Mouse (Mus musculus): ENCODE measurements around the gene Actl7b. TPM values are rescaled to one million over a fixed set of nuclear protein-coding genes. Genes with fewer than 3 reads are reported as not detected.

The Actl7b gene
- total and polyA plus RNA-seq, 3 experiments, result not detected

DNA sequence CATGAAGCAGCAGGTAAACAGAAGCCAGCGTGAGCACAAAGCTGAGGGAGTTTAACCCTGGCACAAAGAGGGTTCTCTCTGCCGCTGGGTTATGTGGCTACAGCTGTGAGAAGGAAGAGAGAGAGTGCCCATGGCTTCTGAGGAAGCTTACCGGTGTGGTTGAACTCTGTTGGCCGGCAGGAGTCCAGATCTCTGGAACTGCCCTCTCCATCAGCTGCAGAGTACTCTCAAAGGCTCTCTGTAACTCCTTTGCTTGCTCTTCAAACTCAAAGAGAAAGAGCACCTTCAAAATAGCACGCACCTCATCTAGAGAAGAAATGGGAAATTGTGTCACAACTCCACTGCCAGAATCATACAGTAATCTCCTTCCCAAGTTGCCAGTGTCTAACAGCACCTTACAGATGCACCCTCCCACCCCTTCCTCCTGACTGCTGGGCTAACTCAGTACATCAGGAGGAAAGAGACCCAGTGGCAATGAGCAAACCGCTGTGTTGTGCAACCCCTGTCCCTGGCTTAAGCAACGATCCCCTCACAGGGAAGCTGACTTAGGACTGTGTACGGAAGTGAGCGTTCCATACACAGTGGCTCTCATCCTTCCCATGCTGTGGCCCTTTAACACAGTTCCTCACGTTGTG is 15.8 kb upstream of the Actl7b start:
- Histone ChIP-seq H3K9ac (ENCODE audit: control insufficient read depth, low read depth, low read length, poor library complexity, severe bottlenecking) (no peak overlapping the region), H3K4me1 (ENCODE audit: control insufficient read depth in 1 of 2, insufficient read depth in 2 of 2, low read length in 2 of 2) (no peaks in the 10 kb centered on the region), H3K27ac (ENCODE audit: control insufficient read depth, low read depth, low read length) (no peak overlapping the region), H3K4me3 (ENCODE audit: control insufficient read depth in 1 of 2, insufficient read depth in 1 of 2, low read depth in 2 of 2, low read length in 2 of 2) (no peak overlapping the region), H3K79me2 (ENCODE audit: control insufficient read depth, insufficient read depth, low read length, poor library complexity) (no peaks in the 10 kb centered on the region), H3K27me3 (ENCODE audit: control insufficient read depth in 1 of 2, insufficient read depth in 2 of 2, low read length in 2 of 2) (no peaks in the 10 kb centered on the region), H3K36me3 (ENCODE audit: control insufficient read depth in 1 of 2, insufficient read depth in 2 of 2, low read length in 2 of 2) (peaks cover 0 to 12% of the 10 kb centered on the region in 2 experiments; a peak in 2 of 4 replicates), H3K9me3 (replicated peaks; ENCODE audit: insufficient read depth, low read length) (no peaks in the 10 kb centered on the region)
- no peak for TF ChIP-seq HCFC1 (IDR thresholded peaks at IDR 0.05; ENCODE audit: low read depth, low read length)
- no peak for TF ChIP-seq RCOR1 (IDR thresholded peaks at IDR 0.05; ENCODE audit: low read depth, low read length)
- DNase-seq (ENCODE audit: low read depth, low spot score), result no peak

DNA sequence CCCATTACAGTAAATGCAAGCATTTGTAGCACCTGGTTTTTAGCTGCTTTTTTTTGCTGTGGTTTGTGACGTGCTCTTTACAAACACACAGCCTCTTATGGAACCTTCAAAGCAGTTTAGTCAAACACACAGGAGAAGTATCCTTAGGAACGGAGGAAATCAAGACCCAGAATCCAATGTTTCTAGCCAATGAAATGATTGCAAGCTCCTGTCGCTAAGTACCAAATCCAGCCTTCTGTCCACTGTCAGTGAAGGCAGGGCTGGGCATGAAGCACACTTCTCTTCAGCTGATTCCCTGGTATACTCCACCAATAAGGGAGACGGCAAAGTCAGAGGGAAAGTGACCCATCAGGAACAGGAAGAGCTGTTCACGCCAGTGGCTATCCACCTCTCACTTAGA is 14.8 kb upstream of the Actl7b start:
- Histone ChIP-seq H3K27ac (ENCODE audit: control insufficient read depth, low read depth, low read length) (no peak overlapping the region), H3K9ac (ENCODE audit: control insufficient read depth, low read depth, low read length, poor library complexity, severe bottlenecking) (no peak overlapping the region), H3K36me3 (ENCODE audit: control insufficient read depth in 1 of 2, insufficient read depth in 2 of 2, low read length in 2 of 2) (peaks cover 0 to 12% of the 10 kb centered on the region in 2 experiments; a peak in 2 of 4 replicates), H3K79me2 (ENCODE audit: control insufficient read depth, insufficient read depth, low read length, poor library complexity) (no peaks in the 10 kb centered on the region), H3K4me3 (ENCODE audit: control insufficient read depth in 1 of 2, insufficient read depth in 1 of 2, low read depth in 2 of 2, low read length in 2 of 2) (no peak overlapping the region), H3K9me3 (replicated peaks; ENCODE audit: insufficient read depth, low read length) (no peaks in the 10 kb centered on the region), H3K4me1 (ENCODE audit: control insufficient read depth in 1 of 2, insufficient read depth in 2 of 2, low read length in 2 of 2) (no peaks in the 10 kb centered on the region), H3K27me3 (ENCODE audit: control insufficient read depth in 1 of 2, insufficient read depth in 2 of 2, low read length in 2 of 2) (no peaks in the 10 kb centered on the region)
- TF ChIP-seq UBTF (IDR thresholded peaks at IDR 0.05; ENCODE audit: borderline replicate concordance, insufficient read depth, low read depth, low read length) (no peak), RAD21 (IDR thresholded peaks at IDR 0.05; ENCODE audit: low read depth, low read length) (no peak), NRF1 (IDR thresholded peaks at IDR 0.05; ENCODE audit: insufficient read depth, low read depth, low read length, poor library complexity, severe bottlenecking) (no peak), USF1 (IDR thresholded peaks at IDR 0.05; ENCODE audit: low read depth, low read length) (no peak), TCF12 (IDR thresholded peaks at IDR 0.05; ENCODE audit: low read depth, low read length) (no peak), JUND (IDR thresholded peaks at IDR 0.05; ENCODE audit: low read depth, low read length) (no peak), CTCF (IDR thresholded peaks at IDR 0.05 in 2 of 3, conservative IDR thresholded peaks at IDR 0.05 in 1 of 3; ENCODE audit: control insufficient read depth in 1 of 3, insufficient read depth in 1 of 3, low read depth in 2 of 3, low read length in 3 of 3, poor library complexity in 1 of 3, severe bottlenecking in 1 of 3) (no peak), ELF1 (IDR thresholded peaks at IDR 0.05; ENCODE audit: low read depth, low read length) (no peak), MAX (IDR thresholded peaks at IDR 0.05; ENCODE audit: low read length) (no peak), CHD1 (IDR thresholded peaks at IDR 0.05; ENCODE audit: low read depth, low read length) (no peak), MAZ (IDR thresholded peaks at IDR 0.05; ENCODE audit: low read depth, low read length) (no peak), MYC (IDR thresholded peaks at IDR 0.05; ENCODE audit: low read depth, low read length) (no peak), MEF2A (IDR thresholded peaks at IDR 0.05; ENCODE audit: extremely low read depth, insufficient replicate concordance, low read depth, low read length, poor library complexity, severe bottlenecking) (no peak), MXI1 (IDR thresholded peaks at IDR 0.05; ENCODE audit: low read depth, low read length) (no peak), BHLHE40 (IDR thresholded peaks at IDR 0.05; ENCODE audit: borderline replicate concordance, low read depth, low read length) (no peak), POLR2AphosphoS5 (IDR thresholded peaks at IDR 0.05; ENCODE audit: borderline replicate concordance, low read depth, low read length) (no peak), ZMIZ1 (IDR thresholded peaks at IDR 0.05; ENCODE audit: low read depth, low read length) (no peak), ETS1 (IDR thresholded peaks at IDR 0.05; ENCODE audit: low read depth, low read length) (no peak), MYB (IDR thresholded peaks at IDR 0.05; ENCODE audit: low read depth, low read length) (no peak), NELFE (IDR thresholded peaks at IDR 0.05; ENCODE audit: low read depth, low read length) (no peak)
- DNase-seq (ENCODE audit: low read depth, low spot score), result no peak
